Mouse (Mus musculus) fibroblast of lung, adult 2 months (primary cell): ENCODE measurements around the gene Zkscan1.

ENCODE experiments used
- DNase-seq: peaks from one replicate; pipeline ENCODE4 v3.0.0-alpha.2; 2011; ENCODE audit warnings: low read depth

Zkscan1 gene

DNA sequence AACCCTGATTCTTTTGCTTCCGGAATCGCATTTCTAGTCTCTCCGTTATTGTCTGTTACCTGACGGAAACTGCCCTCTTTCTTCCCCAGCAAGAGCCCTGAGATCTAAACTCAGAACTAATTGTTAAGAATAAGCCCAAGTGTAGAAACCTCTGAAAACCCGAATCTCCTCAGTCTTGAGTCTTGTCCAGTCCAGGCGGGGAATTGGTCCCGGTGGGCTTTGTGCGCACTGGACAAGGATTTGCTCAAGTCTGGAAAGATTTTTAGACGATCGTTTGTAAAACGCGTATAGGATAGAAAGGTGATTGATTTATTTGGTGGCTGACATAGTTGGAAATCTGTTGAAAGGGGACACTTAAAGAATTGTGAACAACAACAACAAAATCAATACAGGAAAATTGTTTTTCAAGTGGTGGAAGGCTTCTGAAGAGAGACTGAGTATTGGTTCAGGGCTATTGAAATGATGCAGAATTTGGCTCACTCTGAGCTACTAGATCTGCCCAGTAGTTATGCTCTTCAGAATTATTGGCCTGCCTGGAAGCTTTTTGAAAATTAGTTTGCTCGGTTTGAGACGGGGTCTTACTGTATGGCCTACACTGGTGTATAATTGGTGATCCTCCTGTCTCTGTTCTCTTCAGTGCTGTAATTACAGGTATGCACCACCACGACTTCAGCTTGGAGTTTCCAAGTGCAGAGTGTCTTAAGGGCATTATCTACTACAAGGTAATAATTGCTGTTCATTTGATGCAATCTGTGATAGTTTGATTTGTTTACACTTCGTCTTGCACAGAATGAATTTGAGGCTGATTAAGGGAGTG, 32.5 kb downstream of the Zkscan1 start:
- peak; percentile 15 for DNase-seq

DNA sequence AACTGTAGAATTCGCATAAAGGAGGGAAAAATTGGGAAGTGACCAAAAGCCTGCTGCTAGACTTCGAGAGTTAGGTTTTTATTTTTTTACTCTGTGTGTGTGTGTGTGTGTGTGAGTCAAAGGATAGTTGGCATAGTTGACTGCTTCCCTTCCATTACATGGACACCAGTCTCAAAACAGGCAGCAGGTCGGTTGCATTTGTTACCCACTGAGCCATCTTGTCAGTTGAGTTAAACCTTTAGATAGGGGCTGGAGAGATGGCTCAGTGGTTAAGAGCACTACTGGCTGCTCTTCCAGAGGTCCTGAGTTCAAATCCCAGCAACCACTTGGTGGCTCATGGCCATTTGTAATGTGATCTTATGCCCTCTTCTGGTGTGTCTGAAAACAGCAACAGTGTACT, 33.2 kb downstream of the Zkscan1 start:
- peak; percentile 7 for DNase-seq

- DNase-seq: no peak
These were observed 47.7 kb downstream of the Zkscan1 start for GRCm38 (mm10) chr5:138132425-138133064.

DNA sequence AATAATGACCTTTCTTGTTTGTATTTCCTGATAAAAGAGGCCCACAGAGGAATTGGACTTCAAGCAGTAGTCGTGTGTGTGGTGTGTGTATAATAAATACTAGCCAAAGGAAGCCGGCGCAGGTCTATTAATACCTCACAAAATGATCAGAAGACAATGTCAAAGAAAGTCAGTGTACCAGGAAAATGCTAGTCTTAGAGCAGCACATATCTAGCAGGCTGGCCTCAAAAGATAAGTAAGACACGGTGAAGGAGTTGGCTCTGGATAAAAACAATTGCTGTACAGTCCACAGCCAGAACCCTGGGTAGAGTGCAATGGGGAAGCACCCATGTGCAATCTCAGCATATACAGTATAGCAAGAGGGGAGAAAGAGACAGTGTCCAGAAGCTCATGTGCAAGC, 52.4 kb downstream of the Zkscan1 start:
- no peak for DNase-seq

- peak; percentile 31 for DNase-seq
These were observed 53.2 kb downstream of the Zkscan1 start for GRCm38 (mm10) chr5:138137935-138138549.

DNA sequence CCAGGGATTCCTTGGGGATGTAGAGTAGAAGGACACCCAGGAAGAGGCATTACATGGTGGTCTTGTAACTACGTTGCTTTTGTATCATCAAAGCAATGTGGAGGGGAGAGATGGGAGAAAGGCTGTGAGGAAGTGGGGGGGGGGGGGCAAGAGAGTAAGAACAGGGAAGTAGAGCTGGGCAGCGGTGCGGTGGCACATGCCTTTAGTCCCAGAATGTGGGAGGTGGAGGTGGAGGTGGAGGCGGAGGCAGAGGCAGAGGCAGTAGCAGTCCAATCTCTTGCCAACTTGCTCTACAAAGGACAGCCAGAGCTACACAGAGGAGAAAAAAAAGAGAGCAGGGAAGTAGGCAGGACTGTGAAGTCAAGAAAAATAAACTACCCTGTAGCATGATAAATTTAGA, 53.7 kb downstream of the Zkscan1 start:
- DNase-seq: no peak

GRCm38 (mm10) chr5:138154390-138154789, 69.5 kb downstream of the Zkscan1 start:
- DNase-seq: no peak

DNA sequence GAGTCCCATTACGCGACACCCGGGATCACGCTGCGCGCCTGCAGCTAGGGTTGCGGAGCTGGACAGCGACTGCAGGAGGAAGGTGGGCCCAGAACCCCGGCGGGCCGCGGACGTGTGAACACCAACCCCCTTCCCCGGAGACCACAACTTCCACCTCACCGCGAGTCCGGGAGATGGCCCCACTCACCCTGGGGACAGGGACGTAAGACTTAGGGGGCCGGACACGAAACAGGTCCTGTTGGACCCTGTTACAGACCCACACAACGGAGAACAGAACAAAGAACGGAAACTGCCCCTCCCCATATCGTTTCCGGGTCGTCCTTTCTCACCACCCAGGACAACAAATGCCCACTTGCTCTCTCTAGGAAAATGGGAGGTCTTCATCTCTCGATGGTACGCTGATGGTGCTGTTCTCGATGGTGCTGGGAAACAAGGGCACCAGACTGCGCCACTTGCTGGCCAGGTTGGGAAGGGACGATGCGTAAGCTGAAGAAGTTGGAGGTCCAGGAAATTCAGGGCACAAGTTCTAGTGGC, 70.6 kb downstream of the Zkscan1 start, which contains the start of gene Zfp113:
Gene Zfp113 (minus strand): TSS at position 302 of the 534 bp plus-strand sequence.
- peak; percentile 96 for DNase-seq
